ENCODE assay signal across 16 mouse cellular contexts in genomic region chr13:105015710-105016404, GRCm38 (mm10). TPM values are rescaled to one million over a fixed set of nuclear protein-coding genes. Genes with fewer than 3 reads are reported as not detected.
A peak's percentile ranks its signal among the peaks of the same experiment; 100 is the strongest.
DNase-seq lines count a peak whose midpoint lies in the region; ATAC-seq and TF ChIP-seq lines count a peak whose summit lies in the region.
"Had no signal": no experiment of that assay in that cellular context is flagged by ENCODE, and none has a peak within 500 bp of the region (broad histone marks: within the 10 kb centered on the region; RNA-seq: fewer than 3 reads in every experiment).

No protein-coding gene starts in this region.

- TF ChIP-seq POLR2A in kidney, adult 2 months (IDR thresholded peaks at IDR 0.05; ENCODE audit: low read depth, low read length) = no peak

- no peaks in the 10 kb centered on the region for H3K36me3 ChIP-seq in kidney, postnatal 0 days (ENCODE audit: insufficient read depth, low read length)
- H3K36me3 ChIP-seq in kidney, adult 2 months (ENCODE audit: control insufficient read depth, insufficient read depth, low read length) = no peaks in the 10 kb centered on the region
- no peaks in the 10 kb centered on the region for H3K36me3 ChIP-seq in neural tube, embryonic 13.5 days
- no peaks in the 10 kb centered on the region for H3K36me3 ChIP-seq in forebrain, embryonic 14.5 days (ENCODE audit: control insufficient read depth, insufficient read depth, low read length)
- H3K36me3 ChIP-seq: embryonic facial prominence, embryonic 15.5 days; kidney, embryonic 15.5 days had no signal

- H3K27ac ChIP-seq in kidney, postnatal 0 days = no peak overlapping the region
- H3K27ac ChIP-seq in kidney, adult 2 months (ENCODE audit: insufficient read depth, low read depth, low read length) = no peak overlapping the region
- no peak overlapping the region for H3K27ac ChIP-seq in neural tube, embryonic 13.5 days (replicated peaks)
- H3K27ac ChIP-seq in forebrain, embryonic 14.5 days (ENCODE audit: low read depth, low read length) = no peak overlapping the region
- H3K27ac ChIP-seq in left cerebral cortex, adult 2 months = no peak overlapping the region
- H3K27ac ChIP-seq: embryonic facial prominence, embryonic 15.5 days; kidney, embryonic 15.5 days had no signal

- ATAC-seq in kidney, postnatal 0 days (replicated peaks; ENCODE audit: low FRiP score, low read depth) = no peak
- ATAC-seq in neural tube, embryonic 13.5 days (ENCODE audit: low read depth) = peak; percentile 76; the same call in 1 of the 2 replicates
- ATAC-seq in forebrain, embryonic 14.5 days = peak; percentile 95
- ATAC-seq: intestine, embryonic 16.5 days had no signal

- H3K27me3 ChIP-seq in kidney, postnatal 0 days (ENCODE audit: insufficient read depth, low read length) = no peaks in the 10 kb centered on the region
- no peaks in the 10 kb centered on the region for H3K27me3 ChIP-seq in kidney, adult 2 months (replicated peaks; ENCODE audit: control insufficient read depth, insufficient read depth, low read length)
- no peaks in the 10 kb centered on the region for H3K27me3 ChIP-seq in neural tube, embryonic 13.5 days
- no peaks in the 10 kb centered on the region for H3K27me3 ChIP-seq in forebrain, embryonic 14.5 days (replicated peaks; ENCODE audit: control insufficient read depth, insufficient read depth, low read length)
- H3K27me3 ChIP-seq: embryonic facial prominence, embryonic 15.5 days; kidney, embryonic 15.5 days had no signal

- no peak overlapping the region for H3K4me3 ChIP-seq in kidney, postnatal 0 days (replicated peaks; ENCODE audit: low read depth, low read length)
- H3K4me3 ChIP-seq in kidney, adult 2 months (ENCODE audit: insufficient read depth, low read depth, low read length) = no peak overlapping the region
- no peak overlapping the region for H3K4me3 ChIP-seq in neural tube, embryonic 13.5 days
- no peak overlapping the region for H3K4me3 ChIP-seq in forebrain, embryonic 14.5 days (ENCODE audit: low read depth, low read length)
- no peak overlapping the region for H3K4me3 ChIP-seq in left cerebral cortex, adult 2 months
- H3K4me3 ChIP-seq: embryonic facial prominence, embryonic 15.5 days; kidney, embryonic 15.5 days had no signal

- no peak overlapping the region for H3K9ac ChIP-seq in kidney, postnatal 0 days (ENCODE audit: low read depth, low read length)
- no peak overlapping the region for H3K9ac ChIP-seq in neural tube, embryonic 13.5 days
- no peak overlapping the region for H3K9ac ChIP-seq in forebrain, embryonic 14.5 days (ENCODE audit: low read length)
- H3K9ac ChIP-seq: embryonic facial prominence, embryonic 15.5 days; kidney, embryonic 15.5 days had no signal

- no peak for TF ChIP-seq CTCF in kidney, postnatal 0 days (IDR thresholded peaks at IDR 0.05; ENCODE audit: low read depth)
- no peak for TF ChIP-seq CTCF in kidney, adult 2 months (conservative IDR thresholded peaks at IDR 0.05; ENCODE audit: insufficient read depth, insufficient read length, low read depth, low read length)
- no peak for TF ChIP-seq CTCF in left cerebral cortex, adult 2 months (IDR thresholded peaks at IDR 0.05)

- no peaks in the 10 kb centered on the region for H3K4me1 ChIP-seq in kidney, postnatal 0 days (replicated peaks; ENCODE audit: insufficient read depth, low read length)
- H3K4me1 ChIP-seq in kidney, adult 2 months (ENCODE audit: control insufficient read depth, insufficient read depth, low read length) = no peaks in the 10 kb centered on the region
- H3K4me1 ChIP-seq in neural tube, embryonic 13.5 days (replicated peaks) = no peaks in the 10 kb centered on the region
- H3K4me1 ChIP-seq in forebrain, embryonic 14.5 days (ENCODE audit: control insufficient read depth, insufficient read depth, low read length) = 0 out of 2 replicates have a peak, but pooled peaks cover 3% of the 10 kb centered on the region
- H3K4me1 ChIP-seq: embryonic facial prominence, embryonic 15.5 days; kidney, embryonic 15.5 days had no signal

- H3K9me3 ChIP-seq in kidney, postnatal 0 days (replicated peaks; ENCODE audit: low read length) = no peaks in the 10 kb centered on the region
- H3K9me3 ChIP-seq in neural tube, embryonic 13.5 days = no peaks in the 10 kb centered on the region
- H3K9me3 ChIP-seq in forebrain, embryonic 14.5 days (replicated peaks; ENCODE audit: control insufficient read depth, low read length) = no peaks in the 10 kb centered on the region
- H3K9me3 ChIP-seq: embryonic facial prominence, embryonic 15.5 days; kidney, embryonic 15.5 days had no signal

- peak; percentile 11 for DNase-seq in kidney, postnatal 0 days (ENCODE audit: low spot score)
- DNase-seq in kidney, adult 2 months = no peak
- DNase-seq in neural tube, embryonic 10.5 days (ENCODE audit: extremely low spot score, low spot score) = no peak
- DNase-seq in forebrain, embryonic 14.5 days (ENCODE audit: low spot score) = peak; percentile 81
- no peak for DNase-seq in left cerebral cortex, adult 2 months (ENCODE audit: extremely low spot score in 1 of 2, low spot score in 2 of 2)
- no peak for DNase-seq in B cell, adult 2 months
- DNase-seq: adrenal gland, adult 8-10 months; cerebellum, adult 9-11 months; layer of hippocampus, postnatal 36 days; lung, adult 18-20 months; lung, postnatal 14 days; retina, postnatal 1 day had no signal

- no peak overlapping the region for H3K4me2 ChIP-seq in kidney, postnatal 0 days (ENCODE audit: low read length)
- no peak overlapping the region for H3K4me2 ChIP-seq in neural tube, embryonic 13.5 days
- peak overlapping the region; percentile 20; the same call in 1 of the 2 replicates for H3K4me2 ChIP-seq in forebrain, embryonic 14.5 days (ENCODE audit: low read length)
- H3K4me2 ChIP-seq: embryonic facial prominence, embryonic 15.5 days; kidney, embryonic 15.5 days had no signal

- WGBS in kidney, postnatal 0 days = 68% methylated on average over 8 of the region's 8 CpGs
- 75% methylated on average over 8 of the region's 8 CpGs for WGBS in kidney, adult 2 months
- 72% methylated on average over 8 of the region's 8 CpGs for whole genome bisulfite sequencing in neural tube, embryonic 13.5 days
- WGBS in forebrain, embryonic 14.5 days = 41% methylated on average over 8 of the region's 8 CpGs

- intact Hi-C loops in left cerebral cortex, adult 2 months (cut with DNase I) = no loop called here

RNA-seq across cellular contexts. Expression of gene Rgs7bp, which starts 38.9 kb away (rescaled TPM):
- 1.4 TPM in 2 replicates for polyA plus RNA-seq in kidney, postnatal 0 days (2015; fragmentation: Nextera tagmentation; extraction: Ambion mirVana)
- polyA plus RNA-seq in kidney, adult 2 months (2012; rRNA removed) = 0.33 TPM in 2 replicates
- polyA plus RNA-seq in neural tube, embryonic 13.5 days (2015; fragmentation: Nextera tagmentation; extraction: Ambion mirVana) = 10.9 and 14.0 TPM in 2 replicates
- polyA plus RNA-seq in forebrain, embryonic 14.5 days (2014; fragmentation: Nextera tagmentation; extraction: Ambion mirVana) = 2.0 and 3.7 TPM in 2 replicates
- total RNA-seq in left cerebral cortex, adult 2 months (2021) = 100 to 1,000 TPM; 166 to 173 TPM

Comparison
In these comparisons a context has a peak if more than half of its experiments do, and no peak if none do; other contexts are left out.
1. DNase-seq: peak in kidney, postnatal 0 days (single experiment) and forebrain, embryonic 14.5 days (single experiment); none in kidney, adult 2 months (single experiment), neural tube, embryonic 10.5 days (single experiment), left cerebral cortex, adult 2 months (0 of 2) and B cell, adult 2 months (0 of 2).